Mouse (Mus musculus): ENCODE data around the gene Bola1. TPM values are rescaled to one million over a fixed set of nuclear protein-coding genes. Genes with fewer than 3 reads are reported as not detected.
A peak's percentile ranks its signal among the peaks of the same experiment; 100 is the strongest.
"Not testable (repeated sequence)": the region's sequence is repeated elsewhere in the genome, so short reads cannot be mapped to it uniquely, and the experiment has no call there.

Bola1 gene
- polyA plus RNA-seq, 1 experiment from 2014 or later: 77.9 TPM

DNA sequence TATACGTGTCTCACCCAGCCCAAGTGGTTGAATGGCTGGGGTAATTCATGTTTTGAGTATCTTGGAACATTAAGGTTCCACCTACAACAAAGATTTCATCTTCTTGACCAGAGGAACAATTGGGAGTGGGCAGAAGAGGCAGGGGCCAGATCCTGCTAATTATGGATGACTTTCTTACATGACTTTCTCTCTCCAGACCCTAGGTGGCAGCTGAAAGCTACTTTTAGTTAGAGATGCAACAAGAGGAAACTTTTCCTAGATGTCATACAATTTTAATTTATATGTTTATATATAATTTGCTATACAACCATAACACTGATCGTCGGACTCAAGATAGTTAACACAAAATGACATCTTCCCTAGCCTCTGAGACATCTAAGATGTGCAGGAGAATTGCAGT lies 11.7 kb downstream of the Bola1 start:
- no peak for ATAC-seq (ENCODE audit: low FRiP score)

DNA sequence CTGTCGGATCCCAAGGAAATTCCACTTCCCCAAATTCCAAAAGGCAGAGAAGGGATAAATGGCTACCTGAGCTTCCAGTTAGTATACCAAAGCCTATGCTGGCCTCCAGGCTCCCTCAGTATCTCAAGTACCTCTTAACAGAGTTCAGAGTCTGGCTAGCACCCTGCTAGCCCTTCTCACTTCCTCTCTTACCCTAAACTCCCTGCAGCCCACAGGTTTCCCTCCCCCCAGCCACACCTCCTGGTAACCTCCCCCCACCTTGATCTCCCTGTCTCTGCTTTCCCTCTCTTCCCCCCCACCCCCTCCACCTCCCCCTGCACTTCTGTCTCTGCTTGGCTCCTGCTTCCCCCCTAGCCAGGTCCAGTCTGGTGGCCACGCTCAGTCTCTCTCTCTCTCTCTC lies 19.8 kb downstream of the Bola1 start:
- no peak overlapping the region for H3K9ac ChIP-seq
- H3K9me3 ChIP-seq: peaks cover 4% of the 10 kb centered on the region; the same call in 1 of the 2 replicates
- H3K36me3 ChIP-seq (replicated peaks): peaks cover 4% of the 10 kb centered on the region; the same call in 1 of the 2 replicates
- peaks cover 10% of the 10 kb centered on the region for H3K27me3 ChIP-seq
- H3K4me1 ChIP-seq: peaks cover 14% of the 10 kb centered on the region
- H3K4me3 ChIP-seq (replicated peaks): no peak overlapping the region
- no peak overlapping the region for H3K27ac ChIP-seq
- 85% methylated on average over 2 of the region's 2 CpGs for WGBS
- ATAC-seq (ENCODE audit: low FRiP score): no peak
- no peak overlapping the region for H3K4me2 ChIP-seq

More for the DNA sequence above, 11.7 kb downstream of the Bola1 start:
- Histone ChIP-seq H3K36me3 (replicated peaks) (no peaks in the 10 kb centered on the region), H3K4me2 (no peak overlapping the region), H3K4me3 (replicated peaks) (no peak overlapping the region), H3K9me3 (no peaks in the 10 kb centered on the region), H3K9ac (no peak overlapping the region), H3K27ac (no peak overlapping the region), H3K27me3 (0 out of 2 replicates have a peak, but pooled peaks cover 3% of the 10 kb centered on the region), H3K4me1 (peaks cover 3% of the 10 kb centered on the region; the same call in 1 of the 2 replicates)
- WGBS: 86% methylated on average over 3 of the region's 3 CpGs

DNA sequence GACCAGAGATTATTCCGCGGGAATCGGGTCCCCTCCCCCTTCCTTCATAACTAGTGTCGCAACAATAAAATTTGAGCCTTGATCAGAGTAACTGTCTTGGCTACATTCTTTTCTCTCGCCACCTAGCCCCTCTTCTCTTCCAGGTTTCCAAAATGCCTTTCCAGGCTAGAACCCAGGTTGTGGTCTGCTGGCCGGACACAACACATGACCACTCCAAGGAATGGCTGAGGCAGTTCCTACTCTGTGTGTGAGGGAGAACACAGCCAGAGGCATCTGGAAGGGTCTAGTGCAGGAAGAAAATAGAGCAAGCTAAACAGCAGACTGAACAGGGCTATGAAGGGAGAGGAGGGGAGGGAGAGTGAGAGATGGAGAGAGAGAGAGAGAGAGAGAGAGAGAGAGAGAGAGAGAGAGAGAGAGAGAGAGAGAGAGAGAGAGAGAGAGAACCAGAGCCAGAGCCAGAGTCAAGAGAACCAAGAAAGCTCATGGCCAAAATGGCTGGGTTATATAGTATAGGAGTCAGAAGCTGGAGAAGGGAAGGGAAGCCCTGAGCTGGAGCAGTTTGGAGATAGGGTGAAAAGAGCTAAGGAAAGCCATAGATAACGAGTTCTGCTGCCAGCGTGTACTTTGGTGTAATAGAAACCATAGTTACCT lies 20.8 kb downstream of the Bola1 start:
- H3K9me3 ChIP-seq; H3K9ac ChIP-seq; H3K4me3 ChIP-seq (replicated peaks); H3K27ac ChIP-seq; ATAC-seq (ENCODE audit: low FRiP score); H3K36me3 ChIP-seq (replicated peaks); H3K27me3 ChIP-seq: not testable (repeated sequence)
- Histone ChIP-seq H3K4me2 (peak overlapping the region; percentile 94; the same call in 1 of the 2 replicates), H3K4me1 (peaks cover 14% of the 10 kb centered on the region)
- WGBS: 29% methylated on average over 8 of the region's 8 CpGs

DNA sequence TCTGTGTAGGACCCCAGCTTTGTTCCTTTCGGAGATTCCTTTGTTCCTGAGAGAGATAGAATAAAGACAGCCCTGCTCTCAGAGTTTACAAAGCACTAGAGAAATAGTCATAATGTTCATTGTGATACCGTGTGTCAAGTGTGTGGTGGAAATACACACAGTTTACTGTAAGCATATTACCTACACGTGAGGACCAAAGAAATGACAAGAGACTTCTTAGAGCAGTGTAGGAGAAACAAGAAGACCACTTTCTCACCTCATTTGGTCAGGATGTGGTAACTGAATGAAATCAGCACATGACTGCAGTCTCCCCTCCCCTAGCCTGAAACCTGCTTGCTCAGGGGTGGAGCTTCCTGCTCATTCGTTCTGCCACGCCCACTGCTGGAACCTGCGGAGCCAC lies 21.3 kb downstream of the Bola1 start:
- peak; percentile 27; the same call in 1 of the 2 replicates for ATAC-seq (ENCODE audit: low FRiP score)
- H3K27me3 ChIP-seq: peaks cover 10% of the 10 kb centered on the region
- H3K9me3 ChIP-seq: peaks cover 4% of the 10 kb centered on the region; the same call in 1 of the 2 replicates
- H3K4me1 ChIP-seq: peaks cover 14% of the 10 kb centered on the region
- 0 out of 2 replicates have a peak overlapping the region, but pooled peaks have one; percentile 92 for H3K9ac ChIP-seq
- no peak overlapping the region for H3K27ac ChIP-seq
- H3K4me3 ChIP-seq (replicated peaks): peak overlapping the region; percentile 64
- peaks cover 4% of the 10 kb centered on the region; the same call in 1 of the 2 replicates for H3K36me3 ChIP-seq (replicated peaks)
- 2% methylated on average over 6 of the region's 6 CpGs for WGBS
- H3K4me2 ChIP-seq: peak overlapping the region; percentile 94

DNA sequence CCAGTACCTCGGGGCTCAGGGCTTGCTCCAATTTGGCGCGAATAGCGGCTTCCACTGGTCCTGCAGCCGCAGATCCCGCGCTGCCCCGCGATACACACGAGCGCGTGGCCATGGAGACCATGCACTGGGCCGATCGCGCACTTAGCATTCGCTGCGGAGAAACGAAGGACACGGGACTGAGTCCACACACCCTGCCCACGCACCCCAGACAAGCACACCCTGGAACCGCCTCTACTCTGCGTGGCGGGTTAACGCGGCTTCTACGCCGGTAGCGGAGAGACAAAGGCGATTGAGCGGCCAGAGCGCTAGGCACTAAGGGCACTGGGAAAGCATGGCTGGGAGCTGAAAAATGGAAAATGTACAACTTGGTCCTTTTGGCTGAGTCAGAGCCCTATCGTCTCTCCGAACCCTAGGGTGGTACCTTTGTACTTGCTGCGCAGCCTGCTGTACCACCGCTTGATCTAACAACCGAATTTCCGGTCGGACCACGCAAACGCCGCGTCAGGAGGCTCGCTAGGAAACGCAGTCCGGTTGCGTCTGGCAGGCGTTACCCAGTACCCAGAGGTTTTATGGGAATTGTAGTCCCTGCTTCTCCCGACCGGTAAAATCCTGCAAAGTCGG lies 22.3 kb downstream of the Bola1 start:
- peak overlapping the region; percentile 64 for H3K4me3 ChIP-seq (replicated peaks)
- peak; percentile 95 for ATAC-seq (ENCODE audit: low FRiP score)
- H3K27me3 ChIP-seq: peaks cover 10% of the 10 kb centered on the region
- peak overlapping the region; percentile 94 for H3K27ac ChIP-seq
- H3K4me1 ChIP-seq: peaks cover 14% of the 10 kb centered on the region
- H3K9ac ChIP-seq: peak overlapping the region; percentile 92
- peaks cover 4% of the 10 kb centered on the region; the same call in 1 of the 2 replicates for H3K36me3 ChIP-seq (replicated peaks)
- H3K9me3 ChIP-seq: peaks cover 4% of the 10 kb centered on the region; the same call in 1 of the 2 replicates
- under 1% methylated on average over 50 of the region's 50 CpGs for WGBS
- H3K4me2 ChIP-seq: peak overlapping the region; percentile 94

DNA sequence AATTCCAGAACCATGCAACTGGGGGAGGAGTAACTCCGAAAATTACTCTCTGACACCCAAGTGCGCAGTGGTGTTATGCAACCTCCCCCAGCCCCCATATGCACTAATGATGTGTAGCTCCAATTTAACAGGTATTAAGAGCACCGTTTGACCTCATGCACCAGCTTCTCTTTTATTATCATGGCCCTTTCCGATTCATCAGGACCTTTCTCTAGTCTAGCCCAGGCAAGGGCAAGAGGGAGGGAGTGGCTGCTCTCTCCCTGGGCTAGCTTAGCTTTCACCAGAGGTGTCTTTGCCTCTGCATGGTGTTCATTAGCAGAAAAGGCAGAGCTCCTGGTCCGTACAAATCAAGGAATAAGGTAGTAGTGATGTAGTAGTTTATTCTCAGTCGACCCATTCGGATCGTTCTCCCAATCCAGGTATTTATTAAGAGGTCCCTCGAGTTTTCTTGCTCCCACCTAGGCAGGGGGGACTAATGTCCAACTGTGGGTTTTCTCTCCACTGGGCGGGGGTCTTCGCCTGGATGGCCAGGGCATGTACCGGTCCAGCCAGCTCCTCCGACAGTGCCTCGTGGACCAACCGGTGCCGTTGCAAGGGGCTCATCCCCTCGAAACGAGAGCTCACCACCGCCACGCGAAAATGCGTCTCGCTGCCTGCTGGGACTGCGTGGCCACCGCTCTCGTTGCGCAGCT lies 22.9 kb downstream of the Bola1 start:
- Histone ChIP-seq H3K4me2 (peak overlapping the region; percentile 94), H3K4me1 (peaks cover 14% of the 10 kb centered on the region), H3K27ac (peak overlapping the region; percentile 94), H3K9me3 (peaks cover 4% of the 10 kb centered on the region; the same call in 1 of the 2 replicates), H3K27me3 (peaks cover 10% of the 10 kb centered on the region), H3K9ac (peak overlapping the region; percentile 92), H3K36me3 (replicated peaks) (peaks cover 4% of the 10 kb centered on the region; the same call in 1 of the 2 replicates), H3K4me3 (replicated peaks) (peak overlapping the region; percentile 64)
- peak; percentile 51 for ATAC-seq (ENCODE audit: low FRiP score)
- 20% methylated on average over 27 of the region's 27 CpGs for WGBS

GRCm38 (mm10) chr3:96195616-96196313 lies 23.7 kb downstream of the Bola1 start:
- no peak for ATAC-seq (ENCODE audit: low FRiP score)
- WGBS: 94% methylated on average over 11 of the region's 11 CpGs

DNA sequence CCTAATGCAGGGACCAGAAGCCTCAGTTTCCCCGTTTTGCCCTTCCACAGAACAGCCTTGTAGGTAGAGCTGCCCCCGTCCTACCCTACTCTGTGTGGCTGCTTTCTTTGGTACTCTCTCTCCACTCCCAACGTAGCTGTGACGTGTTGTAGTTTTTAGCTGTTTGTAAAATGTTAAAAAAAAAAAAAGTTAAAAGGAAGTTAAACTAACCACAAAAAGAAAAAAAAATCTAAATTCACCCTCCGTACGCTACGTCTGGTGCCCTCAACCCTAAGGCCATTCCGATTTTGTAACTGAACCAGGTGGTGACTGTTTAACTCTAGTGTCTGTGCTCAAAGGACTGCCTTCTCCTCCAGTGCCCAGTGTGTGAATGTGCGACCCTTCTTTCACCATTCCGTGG lies 24.5 kb downstream of the Bola1 start:
- ATAC-seq (ENCODE audit: low FRiP score): no peak
- peaks cover 4% of the 10 kb centered on the region; the same call in 1 of the 2 replicates for H3K36me3 ChIP-seq (replicated peaks)

More at GRCm38 (mm10) chr3:96195616-96196313, 23.7 kb downstream of the Bola1 start:
- peak overlapping the region; percentile 94; the same call in 1 of the 2 replicates for H3K4me2 ChIP-seq
- H3K27me3 ChIP-seq: peaks cover 10% of the 10 kb centered on the region
- H3K27ac ChIP-seq: no peak overlapping the region
- H3K4me3 ChIP-seq (replicated peaks): no peak overlapping the region
- H3K9me3 ChIP-seq: peaks cover 4% of the 10 kb centered on the region; the same call in 1 of the 2 replicates
- peaks cover 4% of the 10 kb centered on the region; the same call in 1 of the 2 replicates for H3K36me3 ChIP-seq (replicated peaks)
- no peak overlapping the region for H3K9ac ChIP-seq
- H3K4me1 ChIP-seq: peaks cover 14% of the 10 kb centered on the region

GRCm38 (mm10) chr3:96192977-96193376 lies 26.5 kb downstream of the Bola1 start:
- Histone ChIP-seq H3K27ac (0 out of 2 replicates have a peak overlapping the region, but pooled peaks have one; percentile 13), H3K4me1 (peaks cover 11% of the 10 kb centered on the region), H3K4me2 (no peak overlapping the region), H3K4me3 (replicated peaks) (no peak overlapping the region), H3K36me3 (replicated peaks) (peaks cover 4% of the 10 kb centered on the region; the same call in 1 of the 2 replicates), H3K27me3 (no peaks in the 10 kb centered on the region; the same call in 1 of the 2 replicates), H3K9me3 (peaks cover 4% of the 10 kb centered on the region; the same call in 1 of the 2 replicates), H3K9ac (no peak overlapping the region)
- WGBS: 70% methylated on average over 12 of the region's 12 CpGs
- no peak for ATAC-seq (ENCODE audit: low FRiP score)

More for the DNA sequence above, 24.5 kb downstream of the Bola1 start:
- Histone ChIP-seq H3K27ac (no peak overlapping the region), H3K4me2 (no peak overlapping the region), H3K9ac (no peak overlapping the region), H3K9me3 (peaks cover 4% of the 10 kb centered on the region; the same call in 1 of the 2 replicates), H3K4me1 (peaks cover 14% of the 10 kb centered on the region), H3K27me3 (peaks cover 10% of the 10 kb centered on the region), H3K4me3 (replicated peaks) (no peak overlapping the region)
- 90% methylated on average over 10 of the region's 10 CpGs for WGBS

DNA sequence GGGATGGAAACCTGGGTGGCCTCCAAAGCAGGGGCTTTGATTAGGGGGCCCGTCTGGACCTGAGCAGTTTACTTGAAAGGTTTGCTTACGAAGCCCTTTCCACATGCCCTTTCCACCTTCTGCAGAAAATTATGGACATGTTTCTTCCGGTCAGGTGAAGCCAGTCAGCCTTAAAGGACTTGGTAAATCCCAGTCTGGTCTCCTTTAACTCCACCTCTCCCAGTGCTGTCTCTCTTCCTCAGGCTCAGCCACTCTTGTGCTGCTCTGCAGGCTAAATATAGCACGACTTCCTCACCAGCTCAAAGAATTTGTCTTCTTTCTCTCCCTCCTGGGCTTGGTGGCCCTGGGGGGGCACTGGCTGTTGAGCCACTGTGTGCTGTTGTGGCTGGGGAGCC lies 37.1 kb downstream of the Bola1 start:
- WGBS: 29% methylated on average over 4 of the region's 4 CpGs
- peak overlapping the region; percentile 56; the same call in 1 of the 2 replicates for H3K4me3 ChIP-seq (replicated peaks)
- no peaks in the 10 kb centered on the region for H3K9me3 ChIP-seq
- no peak overlapping the region for H3K27ac ChIP-seq
- peak overlapping the region; percentile 83 for H3K4me2 ChIP-seq
- H3K27me3 ChIP-seq: peaks cover 5% of the 10 kb centered on the region; the same call in 1 of the 2 replicates
- H3K36me3 ChIP-seq (replicated peaks): peaks cover 18% of the 10 kb centered on the region
- peaks cover 26% of the 10 kb centered on the region for H3K4me1 ChIP-seq
- H3K9ac ChIP-seq: no peak overlapping the region
- no peak for ATAC-seq (ENCODE audit: low FRiP score)

All from forebrain, embryonic 12.5 days (tissue).